ENCODE assay signal across 8 mouse cellular contexts in the genomic region with DNA sequence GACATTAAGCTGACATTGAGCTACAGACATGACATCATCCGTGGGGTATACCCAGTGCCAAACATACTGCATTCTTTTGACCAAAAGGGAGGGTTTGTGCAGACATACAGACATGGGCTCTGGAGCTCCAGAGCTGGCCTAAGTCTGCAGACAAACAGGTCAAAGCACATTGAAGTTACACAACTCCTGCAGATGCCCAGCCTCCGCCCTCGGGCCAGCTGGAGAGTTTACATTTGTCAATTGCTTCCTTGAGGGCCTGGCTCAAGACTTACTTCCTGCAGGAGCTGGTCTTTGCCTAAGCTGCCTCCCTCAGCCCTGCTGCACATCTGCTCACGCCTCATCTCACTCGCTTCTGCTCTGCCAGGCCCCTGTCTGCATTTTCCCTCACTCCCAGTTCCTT.
DNase-seq lines count a peak whose midpoint lies in the region; ATAC-seq and TF ChIP-seq lines count a peak whose summit lies in the region.

No protein-coding gene starts in this region.

- H3K4me2 ChIP-seq in forebrain, embryonic 16.5 days (ENCODE audit: low read length): no peak overlapping the region
- no peak overlapping the region for H3K4me2 ChIP-seq in forebrain, embryonic 11.5 days (ENCODE audit: low read depth, low read length, severe bottlenecking)
- no peak overlapping the region for H3K4me2 ChIP-seq in CH12.LX (ENCODE audit: insufficient read depth, low read depth, poor library complexity, severe bottlenecking)
- no peak overlapping the region for H3K4me2 ChIP-seq in intestine, embryonic 15.5 days (replicated peaks)
- H3K4me2 ChIP-seq in midbrain, embryonic 15.5 days: no peak overlapping the region

- in situ Hi-C loops in CH12.LX (cut with MboI; ENCODE audit: low pct_ligation_motif_present, low pct_unique_long_range_greater_than_20kb, low sequenced_read_pairs): no loop called here

- no peaks in the 10 kb centered on the region for H3K27me3 ChIP-seq in forebrain, embryonic 16.5 days (replicated peaks; ENCODE audit: control insufficient read depth, insufficient read depth, low read length)
- no peaks in the 10 kb centered on the region for H3K27me3 ChIP-seq in forebrain, embryonic 11.5 days (ENCODE audit: control insufficient read depth, insufficient read depth, low read length)
- no peaks in the 10 kb centered on the region for H3K27me3 ChIP-seq in CH12.LX (replicated peaks)
- H3K27me3 ChIP-seq in intestine, embryonic 15.5 days (replicated peaks): no peaks in the 10 kb centered on the region
- H3K27me3 ChIP-seq in midbrain, embryonic 15.5 days (replicated peaks): no peaks in the 10 kb centered on the region

- 0 out of 2 replicates have a peak, but pooled peaks have one; percentile 28 for ATAC-seq in forebrain, embryonic 16.5 days
- ATAC-seq in forebrain, embryonic 11.5 days (replicated peaks; ENCODE audit: low FRiP score): no peak
- peak; percentile 92 for ATAC-seq in intestine, embryonic 15.5 days
- no peak for ATAC-seq in erythroblast, adult 5-6 weeks (replicated peaks; ENCODE audit: low FRiP score, poor library complexity, severe bottlenecking)
- ATAC-seq in midbrain, embryonic 15.5 days (replicated peaks): no peak

- H3K79me2 ChIP-seq in CH12.LX (replicated peaks; ENCODE audit: control insufficient read depth, extremely low read depth, insufficient read depth, poor library complexity, severe bottlenecking): no peaks in the 10 kb centered on the region

- H3K4me3 ChIP-seq in forebrain, embryonic 16.5 days (replicated peaks; ENCODE audit: low read length): no peak overlapping the region
- H3K4me3 ChIP-seq in forebrain, embryonic 11.5 days (ENCODE audit: low read depth, low read length): no peak overlapping the region
- no peak overlapping the region for H3K4me3 ChIP-seq in CH12.LX (replicated peaks in 1 of 3; ENCODE audit: low read depth in 2 of 3, low read length in 2 of 3, poor library complexity in 1 of 3)
- H3K4me3 ChIP-seq in gastrocnemius, adult 2 months: no peak overlapping the region
- H3K4me3 ChIP-seq in intestine, embryonic 15.5 days (replicated peaks): no peak overlapping the region
- no peak overlapping the region for H3K4me3 ChIP-seq in midbrain, embryonic 15.5 days

- no peak for TF ChIP-seq RAD21 in CH12.LX (IDR thresholded peaks at IDR 0.05; ENCODE audit: low read depth, low read length)

- dilution Hi-C loops in CH12.LX (cut with MboI; ENCODE audit: extremely low pct_ligation_motif_present, extremely low pct_unique_long_range_greater_than_20kb, low sequenced_read_pairs): no loop called here

- TF ChIP-seq POLR2A in CH12.LX (IDR thresholded peaks at IDR 0.05; ENCODE audit: low read depth, low read length): no peak

- H3K36me3 ChIP-seq in forebrain, embryonic 16.5 days (ENCODE audit: control insufficient read depth, insufficient read depth): no peaks in the 10 kb centered on the region
- no peaks in the 10 kb centered on the region for H3K36me3 ChIP-seq in forebrain, embryonic 11.5 days (ENCODE audit: control insufficient read depth, insufficient read depth, low read length)
- H3K36me3 ChIP-seq in CH12.LX (replicated peaks in 1 of 2; ENCODE audit: control insufficient read depth in 1 of 2, insufficient read depth in 1 of 2, low read length in 1 of 2): no peaks in the 10 kb centered on the region
- H3K36me3 ChIP-seq in intestine, embryonic 15.5 days: no peaks in the 10 kb centered on the region
- H3K36me3 ChIP-seq in midbrain, embryonic 15.5 days (replicated peaks): no peaks in the 10 kb centered on the region

- no peak for TF ChIP-seq CTCF in CH12.LX (conservative IDR thresholded peaks at IDR 0.05 in 1 of 2, IDR thresholded peaks at IDR 0.05 in 1 of 2; ENCODE audit: low read depth in 2 of 2, low read length in 2 of 2)
- TF ChIP-seq CTCF in gastrocnemius, adult 2 months (IDR thresholded peaks at IDR 0.05): no peak

- peaks cover 12% of the 10 kb centered on the region for H3K4me1 ChIP-seq in forebrain, embryonic 16.5 days (replicated peaks; ENCODE audit: control insufficient read depth, insufficient read depth, low read length)
- 0 out of 2 replicates have a peak, but pooled peaks cover 3% of the 10 kb centered on the region for H3K4me1 ChIP-seq in forebrain, embryonic 11.5 days (replicated peaks; ENCODE audit: control insufficient read depth, insufficient read depth, low read length)
- peaks cover 7% of the 10 kb centered on the region in 2 experiments for H3K4me1 ChIP-seq in CH12.LX (ENCODE audit: control insufficient read depth in 1 of 2, insufficient read depth in 2 of 2)
- peaks cover 9% of the 10 kb centered on the region for H3K4me1 ChIP-seq in intestine, embryonic 15.5 days (replicated peaks)
- peaks cover 6% of the 10 kb centered on the region; the same call in 1 of the 2 replicates for H3K4me1 ChIP-seq in midbrain, embryonic 15.5 days

- H3K9ac ChIP-seq in forebrain, embryonic 16.5 days (replicated peaks; ENCODE audit: low read depth, low read length): no peak overlapping the region
- no peak overlapping the region for H3K9ac ChIP-seq in forebrain, embryonic 11.5 days (ENCODE audit: low read length)
- H3K9ac ChIP-seq in CH12.LX (ENCODE audit: insufficient read depth, low read depth): no peak overlapping the region
- H3K9ac ChIP-seq in intestine, embryonic 15.5 days: no peak overlapping the region
- no peak overlapping the region for H3K9ac ChIP-seq in midbrain, embryonic 15.5 days

- TF ChIP-seq EP300 in CH12.LX (IDR thresholded peaks at IDR 0.05; ENCODE audit: low read length): no peak

- DNase-seq in forebrain, embryonic 11.5 days (ENCODE audit: low spot score): no peak
- peak; percentile 5 for DNase-seq in CH12.LX (ENCODE audit: extremely low read depth)
- DNase-seq in gastrocnemius, adult 2 months: peak; percentile 74
- DNase-seq in lung, postnatal 25 days (ENCODE audit: low spot score): peak; percentile 92

- intact Hi-C loops in gastrocnemius, adult 2 months (cut with DNase I): no loop called here

- no peaks in the 10 kb centered on the region for H3K9me3 ChIP-seq in forebrain, embryonic 16.5 days (ENCODE audit: control insufficient read depth, low read length)
- H3K9me3 ChIP-seq in forebrain, embryonic 11.5 days (ENCODE audit: control insufficient read depth, low read length): no peaks in the 10 kb centered on the region
- no peaks in the 10 kb centered on the region for H3K9me3 ChIP-seq in CH12.LX (replicated peaks; ENCODE audit: low read length)
- H3K9me3 ChIP-seq in intestine, embryonic 15.5 days: no peaks in the 10 kb centered on the region
- no peaks in the 10 kb centered on the region for H3K9me3 ChIP-seq in midbrain, embryonic 15.5 days

- 48% methylated on average over 5 of the region's 5 CpGs for WGBS in forebrain, embryonic 16.5 days
- 57% methylated on average over 5 of the region's 5 CpGs for WGBS in forebrain, embryonic 11.5 days
- WGBS in intestine, embryonic 15.5 days: 11% methylated on average over 5 of the region's 5 CpGs
- 60% methylated on average over 5 of the region's 5 CpGs for WGBS in midbrain, embryonic 15.5 days

- H3K27ac ChIP-seq in forebrain, embryonic 16.5 days (ENCODE audit: low read length): no peak overlapping the region
- no peak overlapping the region for H3K27ac ChIP-seq in forebrain, embryonic 11.5 days (ENCODE audit: low read depth, low read length)
- no peak overlapping the region for H3K27ac ChIP-seq in CH12.LX (ENCODE audit: insufficient read depth, low read depth)
- H3K27ac ChIP-seq in gastrocnemius, adult 2 months: no peak overlapping the region; the same call in 1 of the 2 replicates
- H3K27ac ChIP-seq in intestine, embryonic 15.5 days: no peak overlapping the region
- no peak overlapping the region for H3K27ac ChIP-seq in midbrain, embryonic 15.5 days

TF ChIP-seq in CH12.LX, 34 proteins besides CTCF, POLR2A, EP300 and RAD21:
- no peak for TF ChIP-seq MEF2A (IDR thresholded peaks at IDR 0.05; ENCODE audit: borderline replicate concordance, low read depth, low read length)

Comparison
In these comparisons a context has a peak if more than half of its experiments do, and no peak if none do; other contexts are left out.
1. ATAC-seq: peak in forebrain, embryonic 16.5 days (single experiment) and intestine, embryonic 15.5 days (single experiment); none in forebrain, embryonic 11.5 days (single experiment), erythroblast, adult 5-6 weeks (single experiment) and midbrain, embryonic 15.5 days (single experiment).